Mouse (Mus musculus) intestine, embryonic 16.5 days (tissue): ENCODE data around the gene Mbd3l1. TPM values are rescaled to one million over a fixed set of nuclear protein-coding genes. Genes with fewer than 3 reads are reported as not detected.

Experiments
- microRNA-seq: library from miRNA; unstranded; fragments of <30 nt; microRNA quantifications from one replicate; pipeline ENCODE4, GENCODE M21; 2016
- polyA plus RNA-seq: library from polyadenylated mRNA; unstranded; fragments of >200 nt; fragmentation: Nextera tagmentation; extraction: Ambion mirVana; gene quantifications from 2 replicates; pipeline ENCODE4 v1.2.1, GENCODE M21; 2015

The Mbd3l1 gene
- polyA plus RNA-seq, 1 experiment from 2014 or later = not detected

Small RNA genes within 50 kb of the gene (microRNA-seq; reads per million reads assigned to microRNA genes)
- gene Gm22854 = not detected

Other genes with a start within 250 kb of the Mbd3l1 start
- 82.4 and 84.9 TPM in 2 replicates for gene Chordc1, start 186.2 kb upstream of the Mbd3l1 start, polyA plus RNA-seq
- 3.6 and 4.6 TPM in 2 replicates for gene Naalad2, start 75.4 kb upstream of the Mbd3l1 start, polyA plus RNA-seq
- gene Ubtfl1, start 73.9 kb upstream of the Mbd3l1 start, polyA plus RNA-seq = not detected in 2 replicates
- not detected in 2 replicates for gene Mbd3l2, start 47.7 kb upstream of the Mbd3l1 start, polyA plus RNA-seq
- gene Zfp558, start 91 bp upstream of the Mbd3l1 start, polyA plus RNA-seq = 3.4 TPM in 2 replicates
- 2.1 and 2.6 TPM in 2 replicates for gene Muc16, start 196.2 kb downstream of the Mbd3l1 start, polyA plus RNA-seq